In genomic region chr5:131557591-131558385, GRCm38 (mm10) we compare ENCODE assay signal across 11 mouse cellular contexts.
A peak's percentile ranks its signal among the peaks of the same experiment; 100 is the strongest.
DNase-seq lines count a peak whose midpoint lies in the region; ATAC-seq lines count a peak whose summit lies in the region.
"Had no signal": no experiment of that assay in that cellular context is flagged by ENCODE, and none has a peak within 500 bp of the region (broad histone marks: within the 10 kb centered on the region; RNA-seq: fewer than 3 reads in every experiment).

No protein-coding gene starts in this region.

- H3K4me2 ChIP-seq in hindbrain, embryonic 12.5 days (replicated peaks), result no peak overlapping the region
- no peak overlapping the region for H3K4me2 ChIP-seq in embryonic facial prominence, embryonic 15.5 days (replicated peaks)
- no peak overlapping the region for H3K4me2 ChIP-seq in limb, embryonic 12.5 days

- H3K27ac ChIP-seq in hindbrain, embryonic 12.5 days, result peak overlapping the region; percentile 31
- no peak overlapping the region for H3K27ac ChIP-seq in hindbrain, embryonic 10.5 days
- H3K27ac ChIP-seq in embryonic facial prominence, embryonic 15.5 days (replicated peaks), result peak overlapping the region; percentile 76
- H3K27ac ChIP-seq in limb, embryonic 12.5 days, result peak overlapping the region; percentile 32; the same call in 1 of the 2 replicates

- ATAC-seq in hindbrain, embryonic 12.5 days (ENCODE audit: low FRiP score), result no peak
- ATAC-seq in embryonic facial prominence, embryonic 15.5 days (ENCODE audit: insufficient number of reproducible peaks, low FRiP score, low TSS enrichment, low read depth), result peak; percentile 58
- no peak for ATAC-seq in limb, embryonic 12.5 days (ENCODE audit: insufficient number of reproducible peaks, insufficient read depth, low FRiP score, low TSS enrichment, low read depth)
- ATAC-seq in granulocyte monocyte progenitor cell, adult 5-6 weeks (replicated peaks; ENCODE audit: poor library complexity, severe bottlenecking), result no peak

- H3K36me3 ChIP-seq in hindbrain, embryonic 12.5 days, result no peaks in the 10 kb centered on the region
- H3K36me3 ChIP-seq in hindbrain, embryonic 10.5 days, result no peaks in the 10 kb centered on the region
- no peaks in the 10 kb centered on the region for H3K36me3 ChIP-seq in embryonic facial prominence, embryonic 15.5 days
- no peaks in the 10 kb centered on the region for H3K36me3 ChIP-seq in limb, embryonic 12.5 days

- H3K9ac ChIP-seq in hindbrain, embryonic 12.5 days, result no peak overlapping the region; the same call in 1 of the 2 replicates
- H3K9ac ChIP-seq in embryonic facial prominence, embryonic 15.5 days, result no peak overlapping the region
- no peak overlapping the region for H3K9ac ChIP-seq in limb, embryonic 12.5 days (replicated peaks)

- peaks cover 10% of the 10 kb centered on the region for H3K27me3 ChIP-seq in hindbrain, embryonic 12.5 days
- H3K27me3 ChIP-seq in hindbrain, embryonic 10.5 days (ENCODE audit: insufficient read depth, poor library complexity, severe bottlenecking), result peaks cover 12% of the 10 kb centered on the region
- H3K27me3 ChIP-seq in embryonic facial prominence, embryonic 15.5 days, result no peaks in the 10 kb centered on the region
- no peaks in the 10 kb centered on the region for H3K27me3 ChIP-seq in limb, embryonic 12.5 days

- H3K9me3 ChIP-seq in hindbrain, embryonic 12.5 days (replicated peaks), result no peaks in the 10 kb centered on the region
- H3K9me3 ChIP-seq in hindbrain, embryonic 10.5 days, result no peaks in the 10 kb centered on the region
- no peaks in the 10 kb centered on the region for H3K9me3 ChIP-seq in embryonic facial prominence, embryonic 15.5 days (replicated peaks)
- H3K9me3 ChIP-seq in limb, embryonic 12.5 days, result no peaks in the 10 kb centered on the region

- peaks cover 14% of the 10 kb centered on the region for H3K4me1 ChIP-seq in hindbrain, embryonic 12.5 days
- peaks cover 10% of the 10 kb centered on the region for H3K4me1 ChIP-seq in hindbrain, embryonic 10.5 days (replicated peaks)
- H3K4me1 ChIP-seq in embryonic facial prominence, embryonic 15.5 days, result peaks cover 14% of the 10 kb centered on the region
- peaks cover 12% of the 10 kb centered on the region for H3K4me1 ChIP-seq in limb, embryonic 12.5 days (replicated peaks)

- H3K4me3 ChIP-seq in hindbrain, embryonic 12.5 days, result no peak overlapping the region
- H3K4me3 ChIP-seq in hindbrain, embryonic 10.5 days, result no peak overlapping the region
- H3K4me3 ChIP-seq in embryonic facial prominence, embryonic 15.5 days (replicated peaks), result no peak overlapping the region
- H3K4me3 ChIP-seq in limb, embryonic 12.5 days (replicated peaks), result no peak overlapping the region
- H3K4me3 ChIP-seq: erythroblast, embryonic 14.5 days had no signal

- DNase-seq in hindbrain, embryonic 10.5 days (ENCODE audit: low spot score), result no peak
- DNase-seq in brain, adult 2 months (ENCODE audit: low read depth, low spot score), result peak; percentile 52
- DNase-seq in right cerebral cortex, adult 18-20 months, result no peak
- DNase-seq in urinary bladder, adult 2 months (ENCODE audit: low spot score), result no peak
- DNase-seq: kidney, adult 9 months; lung, postnatal 14 days had no signal

- 63% methylated on average over 14 of the region's 14 CpGs for WGBS in hindbrain, embryonic 12.5 days
- WGBS in hindbrain, embryonic 10.5 days, result 65% methylated on average over 14 of the region's 14 CpGs
- 50% methylated on average over 14 of the region's 14 CpGs for WGBS in embryonic facial prominence, embryonic 15.5 days
- WGBS in limb, embryonic 12.5 days, result 61% methylated on average over 14 of the region's 14 CpGs
